Mouse (Mus musculus) retina, adult 2 months (tissue): Measurements from ENCODE around the gene Gprc5b.

ENCODE experiments used
- DNase-seq: peaks from one replicate; pipeline ENCODE4 v3.0.0-alpha.2; 2012; ENCODE audit warnings: low read depth, low spot score

Gprc5b gene

DNA sequence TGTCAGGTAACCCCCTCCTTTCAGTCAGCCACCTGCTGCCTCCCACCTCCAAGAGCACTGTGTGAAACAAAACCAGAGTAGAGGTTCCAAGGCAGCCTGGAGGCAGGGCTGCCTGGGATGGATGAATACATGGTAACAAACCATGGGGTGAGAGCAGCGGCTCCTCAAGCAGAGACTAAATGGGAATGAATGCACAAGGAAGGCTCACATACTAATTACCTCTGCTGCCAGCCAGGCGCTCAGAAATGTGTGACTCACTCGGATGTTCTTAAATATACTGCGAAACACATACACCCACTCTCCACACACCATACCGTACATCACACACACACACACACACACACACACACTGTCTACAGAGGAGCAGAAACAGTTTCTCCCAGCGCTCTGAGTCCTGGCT, 4.7 kb downstream of the Gprc5b start:
- no peak for DNase-seq

DNA sequence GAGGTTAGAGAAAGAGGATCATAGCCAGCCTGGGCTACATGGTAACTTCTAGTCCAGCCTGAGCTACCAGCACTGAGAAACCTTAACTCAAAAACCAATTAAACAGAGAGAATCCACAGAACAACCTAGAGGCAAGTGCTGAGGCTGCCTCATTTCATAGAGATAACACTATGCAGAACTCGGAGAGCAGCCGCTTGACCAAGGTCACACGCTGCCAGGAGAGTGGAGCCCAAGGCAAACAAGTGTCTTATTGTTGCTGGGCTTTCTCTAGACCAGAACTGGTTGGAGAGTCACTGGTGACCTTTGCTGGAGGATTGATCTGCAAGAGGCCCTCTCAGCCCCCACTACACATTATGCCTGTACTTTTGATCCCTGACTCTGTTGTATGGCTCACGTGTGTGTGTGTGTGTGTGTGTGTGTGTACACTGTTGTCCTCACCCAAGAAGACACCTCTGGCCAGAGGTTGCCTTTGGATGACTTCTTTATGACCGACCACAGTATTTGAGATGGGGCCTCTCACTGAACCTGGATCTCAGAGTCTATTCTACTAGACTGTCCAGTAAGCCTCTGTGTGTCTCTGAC, 5.6 kb downstream of the Gprc5b start:
- no peak for DNase-seq

GRCm38 (mm10) chr7:118986369-118986768, 8.6 kb downstream of the Gprc5b start:
- no peak for DNase-seq

DNA sequence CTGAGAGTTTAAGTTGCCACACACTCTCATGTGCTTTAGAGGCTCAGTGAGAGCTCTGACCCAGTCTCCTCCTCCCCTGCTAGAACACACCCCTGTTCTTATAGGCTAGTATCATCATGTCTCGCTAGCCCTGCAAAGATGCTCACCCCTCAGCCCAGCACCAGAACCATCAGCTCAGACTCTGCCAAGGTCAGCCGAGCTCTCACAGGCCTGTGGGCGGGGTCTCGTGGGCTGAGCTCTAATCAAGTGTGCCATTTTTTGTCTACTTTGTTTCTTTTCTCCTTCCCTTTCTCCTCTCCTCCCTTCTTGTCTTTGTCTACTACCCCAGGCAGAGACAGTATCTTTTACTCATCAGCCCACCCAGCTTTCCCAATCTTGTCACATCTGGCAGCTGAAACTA, 9.2 kb downstream of the Gprc5b start:
- DNase-seq: no peak

- DNase-seq: no peak
Observed at GRCm38 (mm10) chr7:118983961-118984360, 11.1 kb downstream of the Gprc5b start.

- no peak for DNase-seq
Observed at GRCm38 (mm10) chr7:118982586-118982985, 12.4 kb downstream of the Gprc5b start.

GRCm38 (mm10) chr7:118981831-118982230, 13.2 kb downstream of the Gprc5b start:
- DNase-seq: no peak

- DNase-seq: no peak
Observed at GRCm38 (mm10) chr7:118981346-118981745, 13.7 kb downstream of the Gprc5b start.

DNA sequence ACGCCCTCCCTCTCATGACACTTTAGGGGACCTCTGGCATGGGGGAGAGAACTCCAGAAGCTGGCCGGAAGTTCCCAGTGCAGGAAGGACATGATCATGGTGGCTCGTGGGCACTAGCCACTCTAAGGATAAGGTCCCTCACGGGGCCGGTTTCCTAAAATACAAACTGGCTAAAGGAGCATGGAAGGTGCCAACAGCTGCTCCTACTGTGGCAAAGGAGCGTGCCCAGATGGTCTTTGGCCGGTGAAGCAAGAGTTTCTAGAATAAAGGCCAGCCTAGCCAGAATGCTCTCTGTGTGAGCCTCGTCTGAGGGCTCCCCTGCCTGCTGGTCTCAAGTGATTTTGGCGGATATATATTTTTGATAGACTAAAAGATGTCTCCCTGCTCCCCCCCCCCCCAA, 15.3 kb downstream of the Gprc5b start:
- DNase-seq: no peak

DNA sequence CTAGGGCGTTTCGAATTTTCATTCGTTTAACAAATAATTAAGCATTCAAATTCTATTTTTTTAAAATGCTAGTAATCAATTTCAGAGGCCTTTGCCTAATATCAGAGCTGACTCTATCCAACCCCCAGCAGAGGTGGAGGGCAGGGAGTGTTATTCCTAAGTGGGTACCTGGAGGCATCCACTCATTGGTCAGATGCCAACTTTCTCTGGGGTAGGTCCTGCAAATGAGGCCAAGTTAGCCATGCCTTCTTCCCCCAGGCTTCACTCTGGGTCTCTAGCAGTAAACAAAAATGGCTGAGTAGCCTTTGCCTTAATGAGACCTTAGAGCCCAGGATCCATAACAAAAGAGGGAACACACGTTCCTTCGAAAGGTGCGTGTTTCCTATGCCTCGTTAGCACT, 15.9 kb downstream of the Gprc5b start:
- no peak for DNase-seq

- DNase-seq: no peak
Observed at GRCm38 (mm10) chr7:118977167-118977543, 17.9 kb downstream of the Gprc5b start.

DNA sequence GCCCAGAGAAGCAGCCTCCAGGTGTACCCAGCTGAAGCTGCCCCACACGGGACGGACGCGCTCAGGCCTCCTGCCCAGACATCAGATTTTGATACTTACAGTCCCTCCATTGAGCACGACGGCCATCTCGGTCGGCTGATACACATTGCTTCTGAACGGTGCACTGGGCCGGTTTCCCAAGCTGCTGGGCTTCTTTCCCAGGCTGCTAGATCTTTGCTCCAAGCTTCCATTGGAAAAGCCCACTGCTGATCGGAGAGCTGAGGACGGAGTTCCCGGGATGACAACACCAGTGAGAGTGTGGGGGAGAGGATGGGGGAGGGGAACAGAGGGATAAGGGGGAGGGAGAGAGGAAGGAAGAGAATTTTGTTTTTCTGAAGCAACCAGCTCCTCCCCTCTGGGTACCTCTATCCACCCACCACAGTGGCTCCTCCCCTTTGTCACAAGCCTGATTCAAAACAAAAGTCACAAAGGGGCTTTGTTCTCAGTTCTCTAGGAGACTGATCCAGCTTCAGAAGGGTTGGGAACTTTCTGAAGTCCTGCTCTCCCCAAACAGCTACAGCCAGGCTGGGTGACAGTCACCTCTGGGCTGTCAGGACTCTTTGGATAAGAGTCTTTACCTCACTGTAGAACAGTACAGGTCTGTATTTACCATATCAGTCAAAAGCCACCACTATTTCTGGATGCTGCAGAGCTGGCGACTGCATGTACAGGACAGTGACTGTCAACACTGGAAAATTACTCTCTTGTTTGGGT, 18.4 kb downstream of the Gprc5b start:
- no peak for DNase-seq

GRCm38 (mm10) chr7:118975837-118976236, 19.2 kb downstream of the Gprc5b start:
- DNase-seq: no peak

- no peak for DNase-seq
Observed at GRCm38 (mm10) chr7:118973377-118973776, 21.6 kb downstream of the Gprc5b start.

DNA sequence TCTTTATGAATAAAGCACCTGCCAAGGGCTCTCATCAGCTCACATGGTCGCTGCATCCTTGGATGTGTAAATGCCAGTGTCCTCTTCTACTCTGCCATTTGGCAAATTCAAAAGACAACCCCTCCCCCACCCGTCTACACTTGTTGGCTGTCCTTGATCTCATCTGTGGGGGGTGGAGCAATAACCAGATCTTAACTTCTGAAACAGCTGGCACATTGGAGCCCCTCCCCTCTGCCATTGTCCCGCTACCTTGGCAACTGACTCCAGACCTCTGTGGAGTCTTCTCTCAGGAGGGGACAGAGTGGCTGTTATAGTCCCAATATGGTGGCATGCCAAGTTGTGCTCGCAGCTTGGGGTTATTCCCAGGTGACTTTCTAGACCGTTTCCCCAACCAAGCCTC, 22.7 kb downstream of the Gprc5b start:
- DNase-seq: no peak

DNA sequence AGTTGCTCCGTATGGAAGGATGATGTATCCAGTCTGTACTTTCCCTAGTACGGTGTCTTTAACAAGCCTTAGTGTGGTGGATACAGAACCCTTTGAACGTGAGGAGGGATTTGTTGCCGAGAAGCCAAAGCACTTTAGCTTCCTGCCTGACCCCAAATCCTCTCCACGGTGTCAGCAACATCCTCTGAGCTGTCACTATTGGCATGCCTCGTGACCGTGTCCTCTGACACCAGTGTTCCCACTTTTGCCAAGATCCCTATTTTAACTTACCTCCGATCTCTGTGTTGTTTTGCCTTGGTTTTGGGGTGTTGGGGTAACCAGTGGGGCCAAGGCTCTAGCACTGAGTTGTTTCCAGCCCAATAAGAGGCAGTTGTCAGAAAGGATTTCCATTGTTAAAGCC, 23.5 kb downstream of the Gprc5b start:
- no peak for DNase-seq

DNA sequence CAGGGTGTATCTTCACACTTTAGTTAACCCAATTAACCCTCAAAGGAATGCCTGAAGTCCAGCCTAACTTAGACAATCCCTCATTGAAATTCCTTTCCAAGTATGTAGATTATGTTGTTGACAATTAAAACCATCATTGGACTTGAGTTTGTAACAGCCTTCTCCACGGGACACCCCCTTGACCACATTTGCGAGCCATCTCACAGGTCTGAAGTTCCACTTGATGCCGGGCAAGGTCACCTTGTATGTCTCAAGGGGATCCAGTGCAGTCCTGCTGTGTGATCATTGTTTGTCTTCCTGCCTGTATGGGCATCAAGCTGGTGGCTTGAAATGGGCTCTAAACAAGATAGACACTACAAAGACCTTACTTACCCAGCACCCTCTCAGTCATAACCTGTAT, 26.1 kb downstream of the Gprc5b start:
- DNase-seq: no peak

DNA sequence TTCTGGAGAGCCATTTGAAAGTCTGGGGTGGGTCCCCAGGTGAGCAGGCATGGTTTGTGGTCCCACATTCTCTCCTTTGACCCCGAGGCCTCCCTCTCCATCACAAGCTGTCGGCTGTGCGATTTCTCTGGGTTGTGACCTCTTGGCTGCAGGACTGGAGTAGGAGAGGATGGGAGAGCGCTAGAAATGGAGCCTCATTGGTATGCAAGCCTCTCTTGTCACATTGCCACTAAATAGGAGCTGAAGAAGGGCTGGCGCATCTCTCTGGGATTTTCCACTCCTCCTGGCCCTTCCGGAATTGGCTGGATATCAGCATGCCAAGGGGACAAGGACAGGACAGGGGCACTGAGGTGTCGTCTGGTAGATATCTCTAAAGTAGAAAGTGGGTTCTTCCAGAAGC, 29.8 kb downstream of the Gprc5b start:
- DNase-seq: no peak

DNA sequence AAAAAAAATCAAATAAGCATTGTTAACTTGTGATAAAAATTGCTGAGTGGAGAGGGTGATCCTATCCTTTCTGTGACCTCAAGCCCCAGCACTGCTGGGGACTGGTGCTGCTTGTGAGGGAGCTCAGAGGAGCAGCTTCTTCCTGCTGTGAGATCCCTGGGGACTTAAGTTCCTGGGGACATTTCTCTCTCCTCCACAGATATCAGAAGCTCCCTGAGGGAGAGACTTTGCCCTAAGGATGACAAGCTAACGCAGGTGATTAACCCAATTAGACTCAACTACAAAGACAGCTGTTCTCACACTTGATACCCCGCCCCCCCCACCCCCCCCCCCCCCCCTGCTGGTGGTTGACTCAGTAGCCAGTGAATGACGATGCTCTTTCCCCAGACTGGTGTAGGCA, 30.2 kb downstream of the Gprc5b start:
- no peak for DNase-seq

DNA sequence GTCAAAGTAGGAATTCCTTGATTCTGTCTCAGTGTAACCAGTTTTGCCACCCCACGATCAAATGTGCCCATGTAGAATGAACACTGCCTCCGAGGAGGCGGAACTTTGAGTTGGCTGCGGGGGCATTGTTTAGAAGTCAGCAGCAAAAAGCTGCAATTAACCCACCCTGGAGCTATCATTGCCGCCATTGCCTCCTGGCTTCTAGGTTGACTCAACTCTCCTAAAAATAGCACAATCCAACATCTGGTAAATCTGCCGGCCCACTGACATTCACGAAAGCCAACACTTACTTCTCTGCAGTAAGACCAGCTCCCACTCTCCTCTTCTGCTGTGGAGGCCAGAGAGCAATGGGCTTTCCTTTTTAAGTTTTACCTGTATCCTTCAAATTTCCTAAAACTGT, 35.8 kb downstream of the Gprc5b start:
- DNase-seq: no peak

- DNase-seq: no peak
Observed at GRCm38 (mm10) chr7:118956616-118957246, 38.3 kb downstream of the Gprc5b start.

GRCm38 (mm10) chr7:118954968-118955367, 40.0 kb downstream of the Gprc5b start:
- no peak for DNase-seq

DNA sequence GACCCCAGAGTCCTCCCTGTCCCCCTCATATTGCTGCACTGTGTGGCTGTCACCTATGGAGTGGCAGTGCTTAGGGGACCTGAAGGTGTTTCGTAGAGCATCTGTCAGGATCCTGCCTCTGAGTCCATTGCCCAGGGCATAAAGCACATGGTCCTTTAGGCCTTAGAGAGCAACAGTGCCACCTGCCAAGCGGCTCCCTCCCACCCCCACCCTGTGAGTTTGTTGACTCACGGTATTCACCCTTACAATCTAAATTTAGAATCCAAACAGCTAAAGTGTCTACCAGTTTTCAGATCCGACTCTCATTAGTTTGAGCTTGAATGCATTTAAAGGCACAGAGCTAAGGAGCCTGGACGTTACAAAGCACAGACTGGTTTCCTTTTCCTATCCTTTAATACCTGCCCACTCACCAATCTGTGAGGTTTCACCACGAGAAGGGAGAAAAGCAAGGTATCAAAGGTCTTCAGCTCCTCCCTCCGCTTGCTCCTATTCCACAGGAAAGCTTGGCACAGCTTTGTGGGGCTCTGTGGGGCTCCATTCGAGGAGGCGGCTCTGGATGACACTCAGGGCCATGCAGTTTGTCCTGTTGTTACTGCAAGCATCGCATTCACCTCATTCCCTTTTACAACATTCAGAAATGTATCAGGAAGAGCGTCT, 41.3 kb downstream of the Gprc5b start:
- DNase-seq: no peak
